8 mouse cellular contexts compared by ENCODE assay signal in genomic region chr19:6452030-6452494, GRCm38 (mm10). TPM values are rescaled to one million over a fixed set of nuclear protein-coding genes. Genes with fewer than 3 reads are reported as not detected.
A peak's percentile ranks its signal among the peaks of the same experiment; 100 is the strongest.
DNase-seq lines count a peak whose midpoint lies in the region; ATAC-seq and TF ChIP-seq lines count a peak whose summit lies in the region.

No protein-coding gene starts in this region.

- ATAC-seq in heart, embryonic 15.5 days (replicated peaks; ENCODE audit: insufficient number of reproducible peaks, insufficient read depth, low FRiP score, low read depth), result peak; percentile 69
- peak; percentile 66; the same call in 1 of the 2 replicates for ATAC-seq in liver, embryonic 11.5 days (replicated peaks; ENCODE audit: low FRiP score)
- peak; percentile 74 for ATAC-seq in stomach, embryonic 15.5 days (ENCODE audit: insufficient read depth, low FRiP score, low read depth)

- H3K36me3 ChIP-seq in heart, embryonic 15.5 days, result no peaks in the 10 kb centered on the region
- no peaks in the 10 kb centered on the region for H3K36me3 ChIP-seq in liver, embryonic 11.5 days (ENCODE audit: control insufficient read depth, insufficient read depth, low read length)
- H3K36me3 ChIP-seq in stomach, embryonic 15.5 days, result no peaks in the 10 kb centered on the region

- H3K27ac ChIP-seq in bone marrow, adult 2 months (ENCODE audit: control insufficient read depth, insufficient read depth, low read depth, low read length, poor library complexity), result no peak overlapping the region
- H3K27ac ChIP-seq in heart, embryonic 15.5 days, result no peak overlapping the region
- no peak overlapping the region for H3K27ac ChIP-seq in liver, embryonic 11.5 days (ENCODE audit: low read depth, low read length)
- H3K27ac ChIP-seq in stomach, embryonic 15.5 days, result peak overlapping the region; percentile 28; the same call in 1 of the 2 replicates

- no peak overlapping the region for H3K4me3 ChIP-seq in bone marrow, adult 2 months (replicated peaks; ENCODE audit: control insufficient read depth, low read depth, low read length)
- no peak overlapping the region for H3K4me3 ChIP-seq in heart, embryonic 15.5 days
- no peak overlapping the region for H3K4me3 ChIP-seq in liver, embryonic 11.5 days (ENCODE audit: low read depth, low read length)
- no peak overlapping the region for H3K4me3 ChIP-seq in stomach, embryonic 15.5 days (replicated peaks)

- 26% methylated on average over 6 of the region's 6 CpGs for WGBS in bone marrow, adult 2 months
- 21% methylated on average over 6 of the region's 6 CpGs for WGBS in heart, embryonic 15.5 days
- WGBS in liver, embryonic 11.5 days, result 29% methylated on average over 6 of the region's 6 CpGs
- 14% methylated on average over 6 of the region's 6 CpGs for WGBS in stomach, embryonic 15.5 days

- H3K4me1 ChIP-seq in bone marrow, adult 2 months (ENCODE audit: control insufficient read depth, insufficient read depth, low read length), result peaks cover 1% of the 10 kb centered on the region; the same call in 1 of the 2 replicates
- peaks cover 19% of the 10 kb centered on the region for H3K4me1 ChIP-seq in heart, embryonic 15.5 days (replicated peaks)
- H3K4me1 ChIP-seq in liver, embryonic 11.5 days (replicated peaks; ENCODE audit: control insufficient read depth, insufficient read depth, low read length), result peaks cover 12% of the 10 kb centered on the region
- peaks cover 7% of the 10 kb centered on the region for H3K4me1 ChIP-seq in stomach, embryonic 15.5 days

- no peak for TF ChIP-seq POLR2A in bone marrow, adult 2 months (IDR thresholded peaks at IDR 0.05; ENCODE audit: borderline replicate concordance, control insufficient read depth, low read depth, low read length)

- H3K9ac ChIP-seq in heart, embryonic 15.5 days, result no peak overlapping the region
- no peak overlapping the region for H3K9ac ChIP-seq in liver, embryonic 11.5 days (ENCODE audit: low read depth, low read length)
- no peak overlapping the region for H3K9ac ChIP-seq in stomach, embryonic 15.5 days

- H3K9me3 ChIP-seq in heart, embryonic 15.5 days (replicated peaks), result no peaks in the 10 kb centered on the region
- H3K9me3 ChIP-seq in liver, embryonic 11.5 days (ENCODE audit: control insufficient read depth, low read length), result no peaks in the 10 kb centered on the region
- H3K9me3 ChIP-seq in stomach, embryonic 15.5 days, result no peaks in the 10 kb centered on the region

- H3K4me2 ChIP-seq in heart, embryonic 15.5 days, result no peak overlapping the region
- no peak overlapping the region for H3K4me2 ChIP-seq in liver, embryonic 11.5 days
- H3K4me2 ChIP-seq in stomach, embryonic 15.5 days, result 0 out of 2 replicates have a peak overlapping the region, but pooled peaks have one; percentile 2

- DNase-seq in B cell, adult 2 months, result peak; percentile 76 to 79
- peak; percentile 63 for DNase-seq in fibroblast of lung, adult 2 months (ENCODE audit: low read depth)
- DNase-seq in kidney, postnatal 10 days, result peak; percentile 89
- peak; percentile 56 for DNase-seq in liver, embryonic 11.5 days (ENCODE audit: low spot score)
- DNase-seq in natural killer cell, adult 2 months (ENCODE audit: low spot score in 2 of 2), result peak; percentile 31 to 65

- peaks cover 54% of the 10 kb centered on the region for H3K27me3 ChIP-seq in heart, embryonic 15.5 days
- peaks cover 17% of the 10 kb centered on the region for H3K27me3 ChIP-seq in liver, embryonic 11.5 days (replicated peaks; ENCODE audit: control insufficient read depth, insufficient read depth, low read length)
- 0 out of 2 replicates have a peak, but pooled peaks cover 2% of the 10 kb centered on the region for H3K27me3 ChIP-seq in stomach, embryonic 15.5 days (replicated peaks)

- TF ChIP-seq CTCF in bone marrow, adult 2 months (IDR thresholded peaks at IDR 0.05; ENCODE audit: control insufficient read depth, insufficient read depth, low read length), result peak; percentile 76

RNA-seq across cellular contexts. Expression of gene Nrxn2, which starts 33.5 kb away (rescaled TPM):
- polyA plus RNA-seq in bone marrow, adult 2 months (2011; ENCODE audit: insufficient read depth, insufficient read length, low replicate concordance, missing spikeins), result 2.0 and 8.8 TPM in 2 replicates
- polyA plus RNA-seq in heart, embryonic 15.5 days (2015; fragmentation: Nextera tagmentation; extraction: Ambion mirVana), result 0.47 and 0.60 TPM in 2 replicates
- polyA plus RNA-seq in liver, embryonic 11.5 days (2014; fragmentation: Nextera tagmentation; extraction: Ambion mirVana), result 1.1 and 1.6 TPM in 2 replicates
- polyA plus RNA-seq in stomach, embryonic 15.5 days (2015; fragmentation: Nextera tagmentation; extraction: Ambion mirVana), result 1.4 and 2.7 TPM in 2 replicates

RNA-seq across cellular contexts. Expression of gene Rasgrp2, which starts 52.9 kb away (rescaled TPM):
- 656 and 1,280 TPM in 2 replicates for polyA plus RNA-seq in bone marrow, adult 2 months (2011; ENCODE audit: insufficient read depth, insufficient read length, low replicate concordance, missing spikeins)
- 54.8 TPM in 2 replicates for polyA plus RNA-seq in heart, embryonic 15.5 days (2015; fragmentation: Nextera tagmentation; extraction: Ambion mirVana)
- polyA plus RNA-seq in liver, embryonic 11.5 days (2014; fragmentation: Nextera tagmentation; extraction: Ambion mirVana), result 97.6 and 105 TPM in 2 replicates
- 55.8 and 57.6 TPM in 2 replicates for polyA plus RNA-seq in stomach, embryonic 15.5 days (2015; fragmentation: Nextera tagmentation; extraction: Ambion mirVana)
